Mouse (Mus musculus) adrenal gland, adult 2 months (tissue): ENCODE measurements around the gene 2810021J22Rik. TPM values are rescaled to one million over a fixed set of nuclear protein-coding genes. Genes with fewer than 3 reads are reported as not detected.
"Not testable (repeated sequence)": the region's sequence is repeated elsewhere in the genome, so short reads cannot be mapped to it uniquely, and the experiment has no call there.

Experiments used
- DNase-seq: peaks from one replicate; pipeline ENCODE4 v3.0.0; 2021
- long read RNA-seq: library from polyadenylated mRNA; stranded (forward); transcript quantifications from one replicate; pipeline ENCODE4 v2.0.0, GENCODE M21; 2021
- polyA plus RNA-seq: library from polyadenylated mRNA; depleted of rRNA; stranded (reverse); fragments of >200 nt; gene quantifications from 2 replicates; pipeline ENCODE4 v1.2.3, GENCODE M21; 2012; rRNA removed
- total RNA-seq, 2 experiments: library from RNA; stranded (reverse); gene quantifications; 2 replicates each; pipeline ENCODE4 v1.2.3; 2021

The 2810021J22Rik gene
- total RNA-seq (1 to 10 TPM; 3.9 to 7.2 TPM), polyA plus RNA-seq (1.7 and 1.8 TPM in 2 replicates)
- long read RNA-seq, partial matches to known transcripts: 0 of 2 reads
- long read RNA-seq, other reads (novel, unspliced or antisense): 0 of 2 reads

DNA sequence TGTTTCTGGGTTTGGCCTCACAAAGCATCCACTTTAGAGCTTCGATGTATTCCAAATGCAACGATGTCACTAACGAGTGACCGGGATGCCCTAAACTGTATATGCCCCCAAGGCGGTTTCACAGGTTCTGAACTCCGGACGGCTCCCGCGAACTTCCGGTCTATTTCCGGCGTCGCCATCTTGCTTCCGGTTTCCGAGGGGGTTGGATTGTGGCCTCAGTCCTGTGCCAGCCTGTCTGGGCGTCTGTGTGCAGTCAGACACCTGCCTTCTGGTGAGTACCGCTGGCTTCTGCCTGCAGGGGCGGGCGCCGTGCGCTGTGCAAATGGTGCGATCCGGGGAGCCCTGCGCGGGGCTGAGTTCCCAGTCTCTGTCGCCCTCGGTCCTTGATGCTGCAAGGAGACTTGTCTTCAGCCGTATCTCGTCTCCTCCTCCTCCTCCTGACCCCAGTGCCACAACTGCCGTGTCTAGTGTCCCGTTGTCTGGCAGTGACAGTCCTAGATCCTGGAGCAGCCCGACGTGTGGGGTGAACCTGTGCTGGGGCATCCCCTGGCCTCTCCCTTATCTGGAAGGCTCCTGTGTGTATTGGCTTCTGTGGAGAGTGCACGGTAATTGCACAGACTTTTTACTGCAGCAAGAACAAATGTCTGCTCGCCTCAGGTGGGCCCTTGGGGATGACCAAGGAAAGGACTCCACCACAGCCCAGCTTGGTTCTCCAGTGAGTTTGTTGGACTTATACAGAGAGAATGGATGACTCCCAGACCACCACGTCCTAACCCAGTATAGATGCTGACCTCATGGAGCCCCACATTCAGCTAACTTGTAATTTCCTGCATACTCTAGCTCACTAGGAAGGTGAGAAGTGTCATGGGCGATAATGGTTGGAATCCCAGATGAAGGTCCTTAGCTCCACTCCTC is at the start of gene 2810021J22Rik:
Gene 2810021J22Rik (plus strand): TSS at position 178 of the 915 bp plus-strand sequence.
- peak; percentile 86 for DNase-seq

DNA sequence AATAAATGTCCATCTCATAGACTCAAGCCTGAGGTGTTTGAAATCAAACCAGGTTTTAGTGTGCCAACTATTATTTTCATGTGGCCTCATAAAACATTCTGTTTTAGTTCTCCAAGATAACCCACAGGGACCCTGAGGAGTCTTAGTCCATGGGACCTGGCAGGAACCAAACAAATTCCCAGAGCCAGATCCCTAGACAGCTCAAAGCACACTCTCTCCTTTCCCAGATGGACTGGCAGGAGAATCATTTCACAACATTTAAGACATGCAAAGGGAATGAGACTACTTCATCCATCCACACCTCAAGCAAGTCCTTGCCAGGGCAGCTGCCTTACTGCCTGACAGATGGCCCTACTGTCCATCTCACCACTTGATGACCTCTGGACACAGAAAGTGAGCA is 38.1 kb upstream of the 2810021J22Rik start, which contains the start of gene Olfr312:
Gene Olfr312 (plus strand): TSS at position 301 of the 400 bp plus-strand sequence.
- DNase-seq: not testable (repeated sequence)

DNA sequence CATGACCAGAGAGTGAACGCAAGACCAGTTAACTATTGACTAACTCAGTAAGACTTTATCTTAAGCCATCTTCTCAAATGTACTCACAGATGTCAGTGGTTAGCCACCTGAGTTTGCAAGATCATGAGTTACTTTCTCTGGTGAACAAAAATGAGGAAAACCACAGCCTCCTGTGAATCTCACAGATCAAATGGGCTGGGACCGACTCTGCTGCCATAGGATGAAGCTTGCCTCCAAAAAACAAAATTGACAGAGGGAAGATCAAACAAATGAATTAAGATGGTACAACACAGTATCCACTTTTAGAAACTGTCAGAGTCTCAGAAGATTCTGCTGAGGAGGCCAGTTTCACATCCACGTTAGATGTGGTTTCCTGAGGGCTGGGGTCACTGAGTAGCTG is 37.3 kb upstream of the 2810021J22Rik start:
- no peak for DNase-seq

DNA sequence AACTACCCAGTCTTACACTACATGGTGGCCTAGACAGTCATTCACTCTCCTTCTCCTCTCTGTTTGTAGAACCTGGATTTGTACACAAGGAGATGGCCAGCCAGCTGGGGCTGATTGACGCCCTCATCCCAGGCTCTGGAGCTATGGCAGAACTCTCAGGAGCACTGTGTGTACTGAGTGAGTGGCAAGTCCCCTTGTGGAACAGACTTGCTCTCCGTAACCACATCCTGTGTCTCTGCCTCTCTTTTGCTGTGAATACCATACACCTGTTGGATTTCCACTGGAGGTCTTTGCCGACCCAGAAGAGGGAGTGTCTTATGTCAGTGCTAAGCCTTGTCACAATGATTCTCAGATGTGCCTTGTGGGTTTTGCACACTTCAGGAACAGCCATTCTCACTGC is 34.5 kb upstream of the 2810021J22Rik start:
- DNase-seq: not testable (repeated sequence)

DNA sequence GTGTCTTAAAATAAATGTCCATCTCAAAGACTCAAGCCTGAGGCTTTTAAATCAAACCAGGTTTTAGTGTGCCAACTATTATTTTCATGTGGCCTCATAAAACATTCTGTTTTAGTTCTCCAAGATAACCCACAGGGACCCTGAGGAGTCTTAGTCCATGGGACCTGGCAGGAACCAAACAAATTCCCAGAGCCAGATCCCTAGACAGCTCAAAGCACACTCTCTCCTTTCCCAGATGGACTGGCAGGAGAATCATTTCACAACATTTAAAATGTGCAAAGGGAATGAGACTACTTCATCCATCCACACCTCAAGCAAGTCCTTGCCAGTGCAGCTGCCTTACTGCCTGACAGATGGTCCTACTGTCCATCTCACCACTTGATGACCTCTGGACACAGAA is 28.1 kb upstream of the 2810021J22Rik start, which contains the start of gene Olfr311:
Gene Olfr311 (plus strand): TSS at position 301 of the 400 bp plus-strand sequence.
- DNase-seq: not testable (repeated sequence)

DNA sequence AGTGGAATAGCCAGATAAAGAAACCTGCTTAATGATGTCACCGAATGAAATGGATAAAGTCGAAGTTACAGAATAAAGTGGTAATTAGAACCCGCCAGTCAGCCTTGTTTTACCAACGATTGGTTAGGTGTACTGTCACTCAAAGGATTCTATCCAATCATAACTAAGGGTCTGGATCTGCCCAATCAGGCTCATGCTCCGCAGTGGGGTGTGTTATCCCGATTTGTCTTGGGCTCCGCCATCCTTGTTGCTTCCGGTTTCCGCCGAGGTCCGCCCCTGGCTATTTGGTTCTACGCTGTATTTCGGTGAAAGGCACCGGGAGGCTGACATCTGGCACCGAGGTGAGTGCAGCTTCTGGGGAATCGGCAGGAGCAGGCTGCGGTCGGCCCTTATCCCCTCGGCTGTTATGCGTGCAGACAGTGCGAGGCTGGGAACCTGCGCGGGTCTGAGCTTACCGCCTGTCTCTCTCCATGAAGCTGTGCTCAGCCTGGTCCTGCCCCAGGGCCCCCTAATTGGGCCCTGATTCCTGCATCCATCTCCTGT is 20.0 kb upstream of the 2810021J22Rik start, which contains the start of gene Gm12258:
Gene Gm12258 (plus strand): TSS at position 240 of the 543 bp plus-strand sequence.
- peak; percentile 92 for DNase-seq

DNA sequence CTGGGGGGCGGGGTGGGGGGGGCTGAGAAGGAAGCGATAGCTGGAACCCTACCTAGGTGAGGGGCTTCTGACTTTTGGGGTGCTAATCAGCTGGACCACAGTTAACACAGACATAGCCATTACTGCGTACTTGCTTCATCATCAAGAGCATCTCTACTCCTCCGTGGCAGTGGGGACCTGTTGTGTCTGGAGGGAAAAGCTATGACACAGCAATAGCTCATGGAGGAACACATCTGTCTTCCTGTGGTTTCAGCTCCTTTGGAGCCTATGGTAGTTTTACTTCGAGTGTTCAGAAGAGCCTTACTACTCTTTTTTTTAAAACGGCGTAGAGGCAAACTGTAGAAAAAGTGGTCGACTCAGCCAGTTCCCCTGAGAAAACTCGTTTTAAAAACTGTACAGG is 19.4 kb upstream of the 2810021J22Rik start:
- DNase-seq: no peak

DNA sequence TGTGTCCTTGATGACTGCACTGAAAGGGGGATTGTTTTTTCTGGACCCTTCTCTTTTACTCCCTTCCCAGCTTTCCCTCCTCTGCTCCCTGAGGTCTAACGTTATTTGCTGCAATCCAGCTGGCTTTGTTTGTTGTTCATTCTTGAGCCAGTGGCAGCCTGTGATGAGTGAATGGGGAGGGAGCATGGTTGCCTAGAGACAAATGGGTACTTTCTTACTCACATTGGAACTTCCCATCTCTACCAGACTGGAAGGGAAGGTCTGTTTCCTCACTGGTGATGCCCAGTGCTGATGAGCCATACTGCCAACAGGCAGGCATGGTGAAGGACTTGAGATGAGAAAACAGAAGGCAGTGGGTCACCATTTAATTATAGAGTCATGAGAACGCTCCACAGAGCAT is 17.3 kb upstream of the 2810021J22Rik start:
- DNase-seq: no peak

DNA sequence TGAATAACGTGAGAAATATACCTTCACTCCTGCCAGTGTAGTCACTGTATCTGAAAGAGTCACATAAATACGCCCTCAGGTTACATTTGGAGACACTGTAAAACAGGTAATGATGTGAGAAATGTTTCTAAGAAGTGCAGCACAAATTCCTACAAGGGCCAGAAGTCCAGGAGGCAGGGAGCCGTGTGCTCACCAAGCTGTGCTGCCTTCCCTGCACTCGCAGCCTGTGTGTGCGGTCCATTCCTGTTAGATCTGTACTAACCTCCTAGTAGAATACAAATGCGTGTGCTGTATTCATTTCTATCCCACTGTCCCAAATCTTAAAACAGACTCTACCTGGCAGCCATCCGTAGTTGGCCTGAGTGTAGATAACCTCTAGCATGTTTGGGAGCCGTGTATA is 6.3 kb upstream of the 2810021J22Rik start:
- no peak for DNase-seq

DNA sequence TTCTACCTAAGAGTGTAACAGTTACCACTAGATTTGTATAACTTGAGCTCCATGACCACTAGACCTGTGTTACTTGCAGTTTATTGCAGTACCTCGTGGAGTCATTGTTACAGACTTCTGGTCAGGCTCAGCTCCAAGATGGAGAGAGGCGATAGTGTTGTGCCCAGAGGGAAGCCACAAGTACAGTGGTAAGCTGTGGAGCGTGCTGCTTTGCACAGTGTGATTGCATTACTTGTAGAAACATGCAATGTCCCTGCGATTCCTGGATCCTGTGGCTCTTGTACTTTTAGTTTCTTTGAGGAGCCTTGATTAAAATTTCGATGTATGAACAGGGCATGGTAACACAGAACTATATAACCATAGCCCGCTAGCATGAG is 926 bp downstream of the 2810021J22Rik start:
- DNase-seq: no peak

DNA sequence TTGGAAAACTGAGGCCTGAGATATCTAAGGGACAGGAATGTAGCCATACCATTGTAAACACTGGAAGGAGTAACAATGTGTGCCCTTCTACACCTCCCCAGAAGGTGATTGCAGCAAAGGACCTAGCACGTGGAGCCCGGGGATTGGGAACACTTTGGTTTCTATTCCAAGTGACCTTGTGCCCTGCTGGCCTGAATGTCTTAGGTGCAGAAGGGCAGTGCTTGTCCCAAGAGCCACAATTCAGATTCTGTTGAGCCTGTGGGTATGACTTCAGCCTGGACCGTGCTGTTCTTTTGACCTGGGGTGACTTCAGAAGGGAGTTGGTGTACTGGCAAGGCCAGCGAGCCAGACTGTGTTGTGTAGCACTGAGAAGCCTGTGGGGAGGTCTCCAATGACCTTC is 3.9 kb downstream of the 2810021J22Rik start:
- DNase-seq: peak; percentile 31

DNA sequence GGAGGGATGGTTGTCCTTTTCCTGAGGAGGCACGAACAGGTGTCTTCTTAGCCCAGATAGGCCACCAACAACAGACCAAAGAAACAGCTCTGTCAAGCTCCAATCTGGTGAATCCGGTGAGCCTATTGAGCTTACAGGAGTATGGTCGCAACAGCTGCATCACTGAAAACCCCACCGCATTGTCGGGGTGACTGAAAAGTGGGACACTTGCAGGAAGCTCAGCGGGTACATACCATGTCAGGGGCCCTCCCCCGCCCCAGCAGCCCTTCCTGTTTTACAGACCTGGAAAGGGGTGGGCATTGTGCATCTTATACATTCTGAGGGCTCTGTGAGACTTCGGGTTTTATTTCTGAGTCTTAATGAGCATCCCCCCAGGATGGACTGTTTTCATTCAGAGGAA is 16.7 kb downstream of the 2810021J22Rik start:
- DNase-seq: no peak

DNA sequence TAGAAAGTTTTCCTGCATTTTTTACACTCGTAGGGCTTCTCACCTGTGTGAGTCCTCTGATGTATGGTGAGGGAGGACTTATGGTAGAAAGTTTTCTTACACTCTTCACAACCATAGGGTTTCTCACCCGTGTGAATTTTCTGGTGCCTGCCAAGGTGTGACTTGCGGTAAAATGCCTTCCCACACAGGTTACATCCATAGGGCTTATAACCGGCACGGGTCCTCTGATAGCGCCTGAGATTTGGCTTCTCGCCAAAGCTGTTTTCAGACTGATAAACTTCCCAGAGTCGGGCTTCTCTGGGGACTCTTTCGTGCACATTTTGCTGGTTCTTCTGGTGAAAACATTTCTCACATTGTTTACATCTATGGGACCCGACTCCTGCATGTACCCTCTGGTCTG is 23.5 kb downstream of the 2810021J22Rik start:
- DNase-seq: no peak

DNA sequence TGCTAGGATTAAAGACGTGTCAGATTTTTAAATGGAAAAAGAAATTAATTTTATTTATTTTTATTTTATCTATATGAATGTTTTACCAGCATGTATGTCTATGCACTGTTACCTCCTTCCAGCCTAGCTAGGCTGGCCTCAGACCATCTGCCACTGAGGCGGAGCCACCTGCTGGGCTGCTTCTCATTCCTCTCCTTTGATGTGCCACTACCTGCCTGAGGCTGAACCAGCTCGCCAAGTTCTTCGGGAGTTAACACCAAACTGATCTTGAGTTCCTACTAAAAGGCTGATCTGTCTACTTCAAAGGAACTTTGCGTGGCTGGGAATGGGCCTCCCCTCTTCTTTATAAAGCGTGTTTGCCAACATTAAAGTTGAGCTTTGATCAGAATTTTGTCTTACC is 27.4 kb downstream of the 2810021J22Rik start:
- no peak for DNase-seq

DNA sequence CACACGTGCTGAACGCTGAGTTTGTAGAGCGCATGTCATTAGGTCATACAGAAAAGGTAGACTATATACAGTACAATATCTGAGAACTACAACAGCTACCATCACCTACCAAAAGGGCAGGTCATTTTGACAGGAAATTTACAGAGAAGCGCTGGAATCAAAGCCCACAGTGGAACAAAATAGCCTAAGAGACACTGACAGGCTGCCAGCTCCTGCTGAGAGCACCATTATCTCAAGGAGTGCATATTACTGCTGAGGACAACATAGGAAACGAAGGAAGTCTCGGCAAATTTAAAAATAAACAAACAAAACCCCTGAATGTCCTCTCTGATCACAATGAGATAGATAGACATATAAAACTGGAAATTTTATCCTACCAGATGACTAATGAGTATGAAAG is 30.5 kb downstream of the 2810021J22Rik start:
- no peak for DNase-seq

DNA sequence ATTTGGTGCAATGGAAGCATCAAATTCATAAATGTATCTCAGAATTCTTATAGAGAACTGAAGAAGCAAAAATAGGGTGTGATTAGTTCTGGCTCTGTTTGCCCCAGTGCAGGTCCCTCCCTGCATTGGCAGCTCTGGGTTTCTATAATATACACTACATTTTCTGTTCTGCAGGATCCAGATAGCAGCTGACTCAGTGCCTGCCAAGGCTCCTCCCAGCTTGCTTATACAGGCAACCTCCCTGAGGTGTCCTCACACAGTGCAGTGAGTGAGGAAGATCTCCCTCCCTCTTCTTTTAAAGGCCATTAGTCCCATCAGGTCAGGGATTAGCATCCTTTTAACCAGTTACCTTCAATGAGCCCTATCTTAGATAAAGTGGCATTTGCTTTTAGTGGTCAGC is 34.1 kb downstream of the 2810021J22Rik start:
- no peak for DNase-seq

DNA sequence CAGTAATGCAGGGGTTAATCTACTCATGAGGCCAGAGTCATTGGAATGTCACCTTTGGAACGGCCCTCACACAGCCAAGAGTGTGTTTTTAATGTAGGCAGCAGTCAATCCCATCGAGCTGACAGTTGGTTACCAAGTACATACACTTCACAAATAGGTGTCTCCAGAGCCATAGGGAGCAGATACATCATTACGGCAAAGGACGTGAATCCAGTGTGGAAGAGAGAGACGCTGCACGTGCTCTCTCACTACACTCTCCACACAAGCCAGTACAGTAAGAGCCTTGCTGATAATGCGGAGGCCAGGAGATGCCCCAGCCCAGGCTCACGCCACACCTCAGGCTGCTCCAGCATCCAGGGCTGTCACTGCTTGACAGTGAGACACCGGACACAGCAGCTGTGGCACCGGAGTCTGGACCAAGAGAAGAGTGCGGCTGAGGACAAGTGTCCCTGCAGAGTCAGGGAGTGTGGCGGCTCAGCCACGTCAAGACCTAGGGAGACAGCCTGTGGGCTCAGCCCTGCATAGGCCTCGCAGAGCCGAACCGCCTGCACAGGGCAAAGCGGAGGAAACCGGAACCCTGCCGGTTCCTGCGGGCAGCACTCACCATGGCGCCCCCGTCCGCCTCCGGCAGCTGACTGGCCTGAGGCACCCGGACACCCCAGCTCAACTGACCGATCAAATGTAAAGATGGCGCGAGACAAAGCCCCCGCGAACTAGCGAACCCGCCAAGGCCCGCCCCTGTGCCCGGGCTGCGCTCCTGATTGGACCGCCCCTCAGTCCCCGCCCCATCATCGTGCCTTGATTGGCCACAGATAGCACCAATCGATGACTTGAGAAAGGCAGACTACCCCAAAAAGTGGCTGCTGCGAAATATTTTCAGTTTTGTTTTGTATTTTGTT is 36.7 kb downstream of the 2810021J22Rik start, which contains the start of gene Zfp39:
Gene Zfp39 (minus strand): TSS at position 715 of the 899 bp plus-strand sequence.
- peak; percentile 98 for DNase-seq

DNA sequence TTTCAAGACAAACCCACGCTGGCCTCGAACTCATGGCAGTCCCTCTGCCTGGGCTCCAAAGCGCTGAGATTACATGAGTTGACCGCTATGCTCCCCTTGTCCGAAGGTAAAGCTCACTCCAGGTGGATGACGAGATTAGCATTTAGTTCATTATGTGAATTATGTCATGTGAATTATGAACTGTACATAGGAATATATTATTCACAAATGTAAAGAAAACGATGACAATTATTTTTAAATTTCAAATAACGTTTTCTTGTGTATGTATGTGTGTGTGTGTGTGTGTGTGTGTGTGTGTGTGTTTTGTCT is 37.3 kb downstream of the 2810021J22Rik start:
- no peak for DNase-seq

DNA sequence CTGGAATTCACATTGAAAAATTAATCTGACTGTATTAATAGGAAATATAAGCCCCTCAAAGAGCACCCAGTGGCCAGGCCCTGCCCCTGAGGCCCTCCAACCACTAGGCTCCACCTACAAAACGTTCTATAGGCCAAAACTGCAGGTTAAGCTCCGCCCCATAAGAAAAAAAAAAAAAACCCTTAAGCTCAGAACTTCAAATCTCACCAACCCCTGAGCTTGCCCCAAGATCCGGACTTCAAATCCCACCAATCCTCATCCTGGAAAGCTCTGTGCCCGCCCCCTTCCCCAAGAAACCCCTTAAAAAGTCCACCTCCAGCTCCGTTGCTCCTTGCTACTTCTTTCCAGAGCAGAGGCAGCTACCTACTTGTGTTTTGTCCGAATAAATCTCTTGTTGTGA is 37.8 kb downstream of the 2810021J22Rik start:
- no peak for DNase-seq

DNA sequence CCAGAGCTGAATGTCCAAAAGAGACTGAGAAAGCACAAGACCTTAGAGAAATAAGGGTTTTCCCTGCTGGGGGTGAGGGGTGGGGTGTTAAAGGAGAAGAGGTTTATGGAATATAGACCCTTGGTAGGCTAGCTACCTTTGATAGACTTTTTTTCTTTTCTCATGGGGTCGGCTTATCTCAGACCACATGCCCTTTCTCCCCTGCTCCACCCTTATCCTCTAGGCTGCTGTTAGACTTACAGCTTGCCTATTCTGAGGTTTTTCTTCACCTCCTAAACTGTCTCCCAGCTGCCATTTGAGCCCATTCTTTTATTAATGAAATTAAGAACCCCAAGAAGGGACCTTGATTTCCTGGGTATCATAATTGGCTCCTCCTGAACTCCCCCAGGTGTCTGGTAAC is 46.8 kb downstream of the 2810021J22Rik start:
- DNase-seq: no peak

DNA sequence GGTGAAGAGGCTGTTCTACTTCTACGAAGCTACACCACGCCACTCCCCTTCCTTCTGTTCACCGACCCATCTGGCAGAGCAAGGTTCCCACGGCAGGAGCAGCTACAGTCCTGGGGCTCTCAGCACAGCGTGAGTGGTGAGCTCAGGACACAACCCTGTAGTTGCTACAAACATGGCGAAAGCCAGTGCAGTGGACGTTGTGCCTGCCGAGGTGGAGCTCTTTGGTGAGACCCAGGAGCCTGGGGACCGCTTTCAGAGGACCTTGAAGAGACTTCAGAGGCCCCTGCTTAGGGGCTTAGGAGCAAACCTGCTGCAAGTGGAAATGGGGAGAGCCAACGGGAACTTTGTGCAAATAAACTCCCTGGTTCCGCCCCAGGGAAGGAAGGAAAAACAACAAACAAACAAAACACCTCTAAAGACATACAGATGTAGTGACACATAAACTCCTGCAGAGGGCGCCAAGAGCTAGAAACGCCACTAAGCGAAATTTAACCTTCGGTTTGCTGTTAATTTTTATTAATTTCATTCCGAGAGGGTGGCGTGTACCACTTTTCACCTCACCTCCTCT is 47.5 kb downstream of the 2810021J22Rik start:
- no peak for DNase-seq
